Mouse (Mus musculus) natural killer cell, adult 2 months (primary cell): Measurements from ENCODE around the gene Ncbp1.
A peak's percentile ranks its signal among the peaks of the same experiment; 100 is the strongest.

Source experiments
- DNase-seq, 2 experiments: peaks; one replicate each; pipeline ENCODE4 v3.0.0; 2022; ENCODE audit warnings: low spot score in 2 of 2

Ncbp1 gene

GRCm38 (mm10) chr4:46138287-46139222, at the start of gene Ncbp1, which contains the start of gene Tstd2:
Gene Ncbp1 (plus strand): TSS chr4:46138613.
Gene Tstd2 (minus strand): TSS chr4:46138694.
- DNase-seq, result peak; percentile 87 to 89

- no peak for DNase-seq
Measured at GRCm38 (mm10) chr4:46089524-46090125, 48.8 kb upstream of the Ncbp1 start.

GRCm38 (mm10) chr4:46092429-46093076, 45.9 kb upstream of the Ncbp1 start:
- DNase-seq, result no peak

GRCm38 (mm10) chr4:46094916-46095825, 43.2 kb upstream of the Ncbp1 start:
- no peak for DNase-seq

GRCm38 (mm10) chr4:46095826-46096159, 42.6 kb upstream of the Ncbp1 start:
- no peak for DNase-seq

- no peak for DNase-seq
Measured at GRCm38 (mm10) chr4:46096546-46096945, 41.9 kb upstream of the Ncbp1 start.

- no peak for DNase-seq
Measured at GRCm38 (mm10) chr4:46097591-46097990, 40.8 kb upstream of the Ncbp1 start.

GRCm38 (mm10) chr4:46099132-46099531, 39.3 kb upstream of the Ncbp1 start:
- DNase-seq, result no peak

GRCm38 (mm10) chr4:46100539-46100938, 37.9 kb upstream of the Ncbp1 start:
- no peak for DNase-seq

- DNase-seq, result no peak
Measured at GRCm38 (mm10) chr4:46101211-46101711, 37.2 kb upstream of the Ncbp1 start.

GRCm38 (mm10) chr4:46102078-46102769, 36.2 kb upstream of the Ncbp1 start:
- DNase-seq, result no peak

GRCm38 (mm10) chr4:46110084-46110483, 28.3 kb upstream of the Ncbp1 start:
- no peak for DNase-seq

GRCm38 (mm10) chr4:46111361-46111760, 27.1 kb upstream of the Ncbp1 start:
- no peak for DNase-seq

- no peak for DNase-seq
Measured at GRCm38 (mm10) chr4:46115308-46115707, 23.1 kb upstream of the Ncbp1 start.

GRCm38 (mm10) chr4:46116544-46117175, 21.8 kb upstream of the Ncbp1 start:
- no peak for DNase-seq

GRCm38 (mm10) chr4:46117536-46117935, 20.9 kb upstream of the Ncbp1 start:
- DNase-seq, result no peak

- DNase-seq, result no peak
Measured at GRCm38 (mm10) chr4:46119514-46120094, 18.8 kb upstream of the Ncbp1 start.

GRCm38 (mm10) chr4:46120767-46121166, 17.6 kb upstream of the Ncbp1 start:
- DNase-seq, result no peak

- DNase-seq, result no peak
Measured at GRCm38 (mm10) chr4:46123358-46123757, 15.1 kb upstream of the Ncbp1 start.

- peak; percentile 12 to 52 for DNase-seq
Measured at GRCm38 (mm10) chr4:46126541-46126940, 11.9 kb upstream of the Ncbp1 start.
